Mouse (Mus musculus) bone marrow, adult 2 months (tissue): ENCODE results near the gene Cacna1g.

Experiments
- CTCF ChIP-seq: fragments of 200-500 bp; IDR thresholded peaks from 2 replicates; pipeline ENCODE4 v1.5.1; 2011; ENCODE audit warnings: low read length, control low read depth; ENCODE audit not compliant: control insufficient read depth, insufficient read depth
- POLR2A ChIP-seq: fragments of 200-500 bp; IDR thresholded peaks from 2 replicates; pipeline ENCODE4 v1.6.1; 2011; ENCODE audit warnings: low read depth, mild to moderate bottlenecking, control low read depth, low read length, borderline replicate concordance; ENCODE audit not compliant: control insufficient read depth

- TF ChIP-seq POLR2A (no peak), CTCF (no peak)
These were observed 48.8 kb downstream of the Cacna1g start for GRCm38 (mm10) chr11:94425215-94425614.
